Mouse (Mus musculus) myocyte (in vitro differentiated cells): ENCODE measurements around the gene Ddi2.

Experiments
- E2F4 ChIP-seq: IDR thresholded peaks from one replicate; pipeline ENCODE4 v1.6.1; 2011; ENCODE audit warnings: mild to moderate bottlenecking, control low read depth, moderate library complexity; ENCODE audit not compliant: insufficient read depth
- MAX ChIP-seq: IDR thresholded peaks from one replicate; pipeline ENCODE4 v1.6.1; 2011; ENCODE audit warnings: low read depth, mild to moderate bottlenecking, control low read depth
- MYOD1 ChIP-seq, 3 experiments: IDR thresholded peaks; one replicate each; pipeline ENCODE4 v1.6.1; 2011; ENCODE audit warnings: control low read depth in 2 of 3, low read depth in 2 of 3, mild to moderate bottlenecking in 2 of 3, moderate library complexity in 1 of 3; ENCODE audit not compliant: insufficient read length in 2 of 3, control insufficient read depth in 1 of 3
- MYOG ChIP-seq, 3 experiments: IDR thresholded peaks; one replicate each; pipeline ENCODE4 v1.6.1; 2011; ENCODE audit warnings: control low read depth in 2 of 3, low read depth in 2 of 3, mild to moderate bottlenecking in 2 of 3; ENCODE audit not compliant: insufficient read length in 2 of 3, control insufficient read depth in 1 of 3, insufficient read depth in 1 of 3
- POLR2A ChIP-seq: IDR thresholded peaks from one replicate; pipeline ENCODE4 v1.6.1; 2011; ENCODE audit warnings: low read depth, mild to moderate bottlenecking, control low read depth, moderate library complexity; ENCODE audit not compliant: insufficient read length
- POLR2AphosphoS2 ChIP-seq: IDR thresholded peaks from one replicate; pipeline ENCODE4 v1.6.1; 2011; ENCODE audit warnings: low read depth, control low read depth; ENCODE audit not compliant: insufficient read length
- REST ChIP-seq: IDR thresholded peaks from one replicate; pipeline ENCODE4 v1.6.1; 2011; ENCODE audit warnings: mild to moderate bottlenecking, control low read depth, moderate library complexity; ENCODE audit not compliant: insufficient read depth, insufficient read length
- TCF12 ChIP-seq: IDR thresholded peaks from one replicate; pipeline ENCODE4 v1.6.1; 2011; ENCODE audit warnings: mild to moderate bottlenecking, control low read depth; ENCODE audit not compliant: poor library complexity, insufficient read depth, severe bottlenecking
- TCF3 ChIP-seq: IDR thresholded peaks from one replicate; pipeline ENCODE4 v1.6.1; 2011; ENCODE audit warnings: low read depth, control low read depth; ENCODE audit not compliant: insufficient read length

DNA sequence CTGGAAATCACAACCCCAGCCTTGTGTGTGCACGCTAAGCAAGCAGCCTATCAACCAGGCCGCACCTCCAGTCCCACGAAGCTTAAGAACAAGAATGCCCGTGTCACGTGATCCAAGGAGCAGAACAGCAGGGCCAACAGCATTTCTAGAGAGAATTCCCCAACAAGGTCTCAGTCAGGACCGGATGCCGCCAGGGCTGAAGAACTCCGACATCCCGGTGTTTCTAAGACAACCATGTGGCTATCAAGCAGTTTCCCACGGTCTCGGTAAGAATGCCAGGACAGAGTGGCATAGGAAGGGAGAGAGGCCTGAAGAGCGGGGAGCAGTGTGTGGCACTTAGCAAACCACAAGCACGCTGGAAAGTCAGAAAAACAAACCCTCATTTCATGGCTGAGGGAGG lies 69.4 kb downstream of the Ddi2 start:
- no peak for TF ChIP-seq E2F4
- no peak for TF ChIP-seq POLR2AphosphoS2
- no peak for TF ChIP-seq POLR2A
- no peak for TF ChIP-seq MYOG (IDR thresholded peaks at IDR 0.05; ENCODE audit: control insufficient read depth in 1 of 3, insufficient read depth in 1 of 3, insufficient read length in 2 of 3, low read depth in 2 of 3)
- no peak for TF ChIP-seq MYOD1 (IDR thresholded peaks at IDR 0.05; ENCODE audit: control insufficient read depth in 1 of 3, insufficient read length in 2 of 3, low read depth in 2 of 3)
- TF ChIP-seq TCF3 = no peak
- no peak for TF ChIP-seq TCF12
- TF ChIP-seq MAX = no peak
- no peak for TF ChIP-seq REST
